Mouse (Mus musculus) adrenal gland, adult (tissue): ENCODE results near the gene Rras2.
A peak's percentile ranks its signal among the peaks of the same experiment; 100 is the strongest.

ENCODE experiments used
- DNase-seq, 2 experiments: peaks; one replicate each; pipeline ENCODE4 v3.0.0; 2022 to 2023; ENCODE audit warnings: low spot score in 1 of 2; ENCODE audit not compliant: inconsistent age in 2 of 2

The Rras2 gene

DNA sequence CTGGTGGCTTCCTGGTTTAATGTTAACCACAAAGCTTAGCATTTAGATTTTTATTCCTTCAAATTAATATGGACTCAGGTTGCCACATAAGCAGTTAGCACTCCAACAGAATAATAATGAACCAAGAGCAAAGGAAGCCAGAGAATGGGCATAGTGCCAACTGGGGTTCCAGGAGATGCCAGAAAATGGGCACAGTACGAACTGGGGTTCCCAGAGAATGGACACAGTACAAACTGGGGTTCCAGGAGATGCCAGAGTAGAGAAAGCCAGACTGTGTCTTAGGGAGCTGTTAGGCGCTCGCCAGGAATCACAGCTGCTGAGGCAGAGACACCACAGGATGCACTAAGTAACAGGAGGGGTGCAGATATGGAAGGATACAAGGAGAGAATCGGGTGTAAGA is 80.3 kb downstream of the Rras2 start:
- DNase-seq, result no peak

DNA sequence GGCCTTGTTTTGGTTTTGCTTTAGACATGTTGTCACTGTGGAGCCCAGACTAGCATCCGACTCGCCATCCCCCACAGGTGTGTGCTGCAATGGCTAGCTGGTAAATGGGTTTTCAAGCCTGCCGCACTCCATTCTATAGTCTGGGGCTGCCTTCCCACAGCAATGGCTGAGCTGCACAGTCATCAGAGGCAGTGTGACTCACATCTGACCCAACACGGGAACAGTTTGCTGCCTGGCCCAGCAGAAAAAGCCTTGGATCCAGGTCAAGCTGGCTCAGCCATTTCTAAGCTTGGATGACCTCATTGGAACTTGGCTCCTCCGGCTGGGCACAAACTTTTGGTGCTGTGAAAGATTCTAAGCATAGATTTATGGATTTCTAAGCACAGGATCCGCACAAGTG is 88.0 kb downstream of the Rras2 start:
- DNase-seq, result peak; percentile 89 to 94

DNA sequence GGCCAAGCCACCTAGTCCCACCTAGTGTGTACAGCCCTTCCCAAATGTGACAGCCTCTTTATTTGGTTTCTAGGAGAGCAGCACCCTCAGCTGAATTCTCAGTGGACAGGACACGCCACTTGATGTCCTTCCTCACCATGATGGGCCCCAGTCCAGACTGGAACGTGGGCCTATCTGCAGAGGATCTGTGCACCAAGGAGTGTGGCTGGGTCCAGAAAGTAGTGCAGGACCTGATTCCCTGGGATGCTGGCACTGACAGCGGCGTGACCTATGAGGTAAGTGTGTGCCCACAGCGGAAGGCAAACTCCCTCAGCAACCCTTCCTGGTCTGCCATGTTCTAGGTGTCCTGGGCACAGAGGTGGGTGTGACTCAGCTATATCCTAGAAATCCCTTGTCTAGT is 88.8 kb downstream of the Rras2 start:
- no peak for DNase-seq

DNA sequence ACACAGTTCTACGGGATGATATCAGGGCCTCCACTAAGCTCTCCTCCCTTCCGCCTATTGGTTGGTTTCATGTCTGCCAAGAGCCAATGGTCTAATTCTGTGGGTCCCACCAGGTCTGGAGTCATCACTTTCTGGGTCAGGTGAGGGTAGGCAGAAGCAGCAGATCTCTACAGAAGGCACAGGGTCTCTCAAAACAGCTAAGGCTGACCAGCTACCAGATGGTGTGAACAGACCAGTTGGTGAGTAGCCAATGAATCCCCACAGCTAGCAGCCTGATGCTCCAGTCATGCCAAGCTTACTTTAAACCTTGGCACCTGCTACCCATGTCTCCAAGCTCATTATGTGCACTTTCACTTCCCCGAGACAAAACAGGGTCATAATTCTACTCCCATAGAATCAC is 90.2 kb downstream of the Rras2 start:
- no peak for DNase-seq

DNA sequence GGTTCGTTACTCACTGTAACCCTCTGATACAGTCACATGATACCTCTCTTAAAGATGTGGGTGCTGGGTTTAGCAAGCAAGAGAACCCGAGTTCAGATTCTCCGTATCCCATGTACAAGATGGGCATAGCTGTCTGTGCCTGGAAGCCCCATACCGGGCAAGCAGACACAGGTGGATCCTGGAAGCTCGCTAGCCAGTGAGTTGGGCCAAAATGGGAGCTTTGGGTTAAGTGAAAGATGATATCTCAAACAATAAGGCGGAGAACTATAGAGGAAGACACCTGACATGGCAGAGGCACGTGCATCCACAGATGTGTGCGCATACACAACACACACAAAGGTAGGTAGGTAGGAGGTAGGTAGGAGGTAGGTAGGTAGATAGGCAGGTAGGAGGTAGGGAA is 90.7 kb downstream of the Rras2 start:
- no peak for DNase-seq

DNA sequence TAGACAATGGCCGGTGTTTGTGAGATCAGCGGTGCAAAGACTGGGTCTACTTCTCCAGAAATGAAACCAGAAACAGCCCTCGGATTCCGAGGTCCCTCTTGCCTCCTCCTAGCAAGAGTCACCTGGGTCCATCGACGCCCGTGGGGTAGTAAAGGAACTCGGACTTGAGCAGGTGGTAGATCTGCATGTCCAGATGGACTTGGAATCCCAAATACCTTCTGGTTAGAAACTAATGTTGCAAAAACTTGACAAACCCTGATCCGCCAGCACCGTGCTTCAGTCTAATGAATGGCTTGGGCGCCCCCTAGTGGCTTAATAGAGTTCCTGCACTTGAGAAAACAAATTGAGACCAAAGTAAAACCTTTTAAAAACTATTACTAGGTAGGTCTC is 96.9 kb downstream of the Rras2 start:
- DNase-seq, result peak; percentile 72 to 95

DNA sequence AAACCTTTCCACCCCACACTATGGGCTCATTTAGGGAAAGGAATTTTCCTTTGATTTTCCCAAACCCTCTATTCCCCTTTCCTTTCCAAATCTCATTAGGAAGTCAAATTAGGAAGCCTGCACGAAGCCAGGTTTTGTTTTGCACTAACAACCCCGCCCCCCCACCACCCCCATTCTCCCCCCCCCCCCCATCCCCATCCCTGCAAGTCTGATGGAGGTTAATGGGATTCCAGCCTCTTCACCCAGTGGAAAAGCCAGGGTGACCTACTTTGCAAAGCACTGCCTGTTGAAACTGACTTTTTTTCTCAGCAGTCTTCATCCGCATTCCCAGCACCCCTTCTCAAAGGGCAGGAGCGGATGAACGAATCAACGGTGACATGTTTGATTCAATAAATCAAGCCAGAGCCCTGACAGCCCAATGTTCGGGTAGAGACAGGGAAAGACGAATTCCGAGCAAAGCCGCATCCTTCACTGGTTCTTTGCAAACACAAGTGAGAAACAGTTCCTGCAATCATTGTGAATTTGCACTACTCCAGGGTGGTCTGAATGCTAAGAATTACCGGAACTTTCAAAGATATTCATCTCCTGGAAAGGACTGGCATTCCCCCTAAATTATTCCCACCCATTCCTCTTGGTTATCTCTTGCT is 97.4 kb downstream of the Rras2 start:
- DNase-seq, result no peak

DNA sequence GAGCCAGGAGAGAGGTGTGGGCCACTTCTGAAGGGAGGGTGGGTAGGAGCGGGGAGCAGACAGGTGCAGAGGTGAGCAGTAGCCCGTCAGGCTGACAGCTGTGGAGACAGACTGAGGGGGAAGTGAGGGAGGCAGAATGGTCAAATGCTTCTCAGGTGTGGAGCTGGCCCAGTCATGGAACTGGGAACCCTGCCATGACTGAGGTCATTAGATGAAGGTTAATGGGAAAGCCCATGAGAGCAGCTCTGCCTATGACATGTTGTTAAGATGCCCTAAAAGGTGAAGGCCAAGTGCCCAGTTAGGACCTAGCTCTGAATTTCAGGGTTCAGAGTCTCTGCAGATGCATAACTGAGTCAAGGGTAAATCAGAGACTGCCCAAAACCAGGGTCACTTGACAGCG is 98.7 kb downstream of the Rras2 start:
- peak in 1 of 2 experiments; percentile 58 for DNase-seq

DNA sequence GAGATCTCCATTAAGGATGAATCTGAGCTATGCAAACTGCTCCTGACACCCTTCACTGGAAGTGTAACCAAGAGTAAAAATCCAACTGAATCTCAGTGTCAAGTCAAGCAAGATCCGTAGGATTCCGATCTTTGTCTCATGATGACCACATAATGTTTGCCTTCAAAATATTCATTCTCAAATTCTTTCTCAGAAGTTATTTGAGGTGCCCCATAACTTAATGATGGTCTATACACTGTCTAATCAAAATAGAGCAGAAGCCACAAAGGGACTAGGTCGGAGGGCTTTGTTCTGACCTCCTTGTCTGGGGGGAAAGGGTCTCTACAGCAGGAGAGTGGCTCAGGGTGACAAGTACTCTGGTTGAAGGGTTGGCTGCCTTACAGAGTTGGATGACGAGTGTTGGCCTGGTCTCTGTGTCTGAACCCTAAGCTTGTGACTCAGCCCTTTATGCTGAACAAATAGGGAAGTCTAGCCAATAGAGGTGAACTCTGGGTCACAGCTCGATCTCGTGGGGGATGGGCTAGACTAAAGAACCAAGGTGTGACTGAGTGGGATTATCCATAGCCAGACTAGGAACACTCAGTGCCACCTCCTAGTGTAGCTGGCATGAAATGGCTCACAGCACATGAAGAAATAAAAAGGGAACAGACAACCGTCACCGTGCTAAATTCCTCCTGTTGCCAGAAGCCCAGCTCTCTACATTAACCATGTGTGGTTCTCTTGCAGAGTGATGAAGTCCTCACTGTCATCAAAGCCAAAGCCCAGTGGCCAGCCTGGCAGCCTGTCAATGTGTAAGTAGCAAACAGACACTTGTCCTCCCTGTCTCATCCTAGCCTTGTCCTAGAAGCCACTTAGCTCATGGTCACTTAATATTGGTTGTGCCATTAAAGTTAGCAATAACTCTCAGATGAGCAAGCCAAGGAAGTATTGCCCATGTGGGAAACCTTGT is 101.3 kb downstream of the Rras2 start:
- DNase-seq, result peak in 1 of 2 experiments; percentile 36

DNA sequence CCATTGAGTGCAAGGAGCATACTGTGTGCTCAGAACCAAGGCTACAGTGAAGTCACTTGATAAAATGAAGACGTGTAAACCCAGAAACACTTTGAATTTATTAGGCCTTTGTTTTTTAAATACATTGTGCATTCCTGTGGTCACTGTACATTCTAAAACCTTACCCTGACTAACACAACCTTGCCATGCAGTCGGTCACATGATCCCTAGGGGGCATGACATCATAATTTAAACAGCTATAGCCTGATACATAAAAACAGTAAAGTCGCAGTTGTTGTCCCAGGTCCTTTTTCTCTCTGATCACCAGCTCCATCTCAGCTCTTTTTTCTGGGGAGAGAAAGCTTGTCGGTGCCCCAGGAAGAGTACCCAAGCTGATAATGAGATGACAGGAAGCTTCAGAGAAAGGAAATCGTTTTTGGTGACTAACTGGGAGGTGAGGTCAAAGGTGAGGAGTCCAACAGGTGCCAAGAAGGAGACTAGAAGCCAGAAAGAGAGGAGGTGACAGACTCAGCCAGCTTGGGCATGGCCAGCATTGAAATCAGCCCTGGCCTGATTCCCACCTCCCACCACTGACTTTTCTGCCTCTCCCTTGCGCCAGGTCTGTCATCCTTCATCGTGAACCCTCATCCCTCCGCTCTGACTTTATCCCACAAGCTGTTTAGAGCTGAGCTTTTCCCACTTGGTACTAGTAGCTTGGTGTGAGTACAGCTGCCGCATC is 105.7 kb downstream of the Rras2 start:
- no peak for DNase-seq

DNA sequence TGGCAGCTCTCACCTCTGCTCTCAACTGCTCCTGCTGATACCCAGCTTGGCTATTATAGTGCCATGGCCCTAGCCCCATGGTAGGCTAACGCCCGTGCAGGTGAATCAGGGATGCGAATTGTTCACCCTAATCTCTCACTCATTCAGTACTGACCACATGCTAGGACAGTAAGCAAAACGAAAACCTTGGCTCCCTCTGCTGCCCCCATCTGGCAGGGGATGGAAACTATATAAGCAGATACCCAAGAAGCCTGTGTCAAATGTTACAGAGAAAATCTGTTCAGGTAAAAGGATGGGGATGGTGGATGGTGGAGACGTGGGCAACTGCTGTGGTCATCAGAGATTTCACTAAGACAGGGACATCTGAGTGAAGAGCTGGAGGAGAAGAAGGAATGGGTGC is 110.0 kb downstream of the Rras2 start:
- DNase-seq, result peak; percentile 19 to 73

DNA sequence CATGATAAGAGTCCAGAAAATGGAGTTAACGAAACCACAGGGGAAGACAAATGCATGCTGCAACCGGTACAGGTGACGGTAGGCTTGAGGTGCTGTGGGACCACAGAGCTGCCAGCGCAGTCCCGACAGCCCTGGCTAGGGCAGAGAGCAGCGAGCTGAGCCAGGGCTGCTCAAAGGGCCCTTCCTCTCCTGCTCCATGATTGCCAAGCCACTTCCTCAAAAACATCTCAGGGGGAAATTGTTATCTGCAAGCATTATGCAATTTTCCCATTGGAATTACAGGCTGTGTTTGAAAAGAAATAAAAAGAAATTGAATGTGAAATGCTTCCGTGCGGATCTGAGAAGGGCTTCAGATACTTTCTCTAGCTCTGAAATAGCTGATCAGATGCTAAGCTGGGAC is 111.1 kb downstream of the Rras2 start:
- DNase-seq, result peak in 1 of 2 experiments; percentile 28

DNA sequence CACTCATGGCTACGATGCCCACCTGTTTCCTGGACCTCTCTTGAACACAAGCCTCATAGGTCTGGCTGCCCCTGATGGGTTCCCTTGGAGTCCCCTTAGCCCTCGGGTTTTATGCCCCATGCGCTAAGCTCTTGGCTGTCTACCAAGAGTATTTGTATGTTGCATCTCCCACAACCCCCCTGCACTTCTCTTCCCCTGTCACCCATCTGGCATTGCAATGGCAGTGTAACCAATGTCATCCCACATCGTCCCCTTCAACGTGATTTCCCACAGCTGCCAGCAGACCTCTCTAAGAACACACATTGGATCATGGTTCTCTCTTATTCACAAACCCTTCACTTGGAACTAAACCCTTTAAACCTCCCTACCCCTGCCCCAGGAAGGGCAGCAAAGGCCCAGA is 112.1 kb downstream of the Rras2 start:
- no peak for DNase-seq

DNA sequence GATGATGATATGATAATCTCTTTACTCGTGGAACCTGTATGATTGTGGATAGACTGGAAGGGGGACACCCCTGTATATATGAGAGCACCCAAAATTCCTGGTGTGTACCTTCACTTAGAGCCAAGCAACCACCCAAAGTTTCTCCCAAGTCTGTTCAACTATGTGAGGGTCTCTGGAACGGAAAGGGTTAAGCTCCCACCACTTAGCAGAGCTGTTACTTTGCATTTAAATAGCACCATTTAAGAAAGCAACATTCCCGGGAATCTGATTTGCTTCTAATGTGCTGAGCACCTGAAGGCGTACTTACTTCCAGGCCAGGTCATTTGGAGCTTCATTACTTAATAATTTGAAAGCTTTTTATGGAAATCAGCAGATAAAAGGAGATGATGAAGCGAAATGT is 113.4 kb downstream of the Rras2 start:
- no peak for DNase-seq

DNA sequence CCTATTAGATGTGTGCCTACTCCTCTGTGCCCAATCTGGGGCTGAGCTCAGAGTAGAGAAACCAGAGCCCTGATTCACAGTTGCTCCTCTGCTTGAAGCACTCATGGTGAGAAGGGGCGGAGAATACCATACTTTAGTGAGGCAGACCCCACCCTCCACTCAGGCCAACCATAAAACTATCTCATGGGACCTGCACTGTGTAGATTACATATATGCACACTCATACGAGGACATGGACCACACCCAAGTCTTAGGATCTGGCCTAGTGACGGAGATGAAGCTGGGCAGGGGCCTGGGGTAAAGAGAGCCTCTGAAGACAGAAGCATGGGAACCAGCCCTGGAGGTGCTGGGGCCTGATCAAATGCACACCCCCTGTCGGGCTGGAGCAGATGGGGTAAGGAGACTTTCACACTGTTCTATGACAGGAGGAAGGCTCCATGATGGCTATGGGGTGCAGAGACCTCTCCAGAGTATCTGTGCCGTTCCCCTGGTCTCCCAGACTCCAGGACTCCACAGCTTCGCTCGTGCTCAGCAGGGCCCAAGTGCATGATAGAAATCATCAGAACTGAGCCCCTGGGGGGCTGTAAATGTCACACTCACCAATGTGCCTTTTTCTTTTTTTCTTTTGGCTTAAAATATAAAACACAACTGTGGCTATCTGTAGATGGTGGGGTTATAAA is 119.8 kb downstream of the Rras2 start:
- no peak for DNase-seq
